ENCODE assay signal across 9 mouse cellular contexts in genomic region chr5:73642091-73642490, GRCm38 (mm10). TPM values are rescaled to one million over a fixed set of nuclear protein-coding genes. Genes with fewer than 3 reads are reported as not detected.
DNase-seq lines count a peak whose midpoint lies in the region; ATAC-seq and TF ChIP-seq lines count a peak whose summit lies in the region.
"Had no signal": no experiment of that assay in that cellular context is flagged by ENCODE, and none has a peak within 500 bp of the region (broad histone marks: within the 10 kb centered on the region; RNA-seq: fewer than 3 reads in every experiment).

No protein-coding gene starts in this region.

- no peaks in the 10 kb centered on the region for H3K9me3 ChIP-seq in liver, embryonic 11.5 days (ENCODE audit: control insufficient read depth, low read length)
- H3K9me3 ChIP-seq in neural tube, embryonic 11.5 days (ENCODE audit: control insufficient read depth, low read length), result no peaks in the 10 kb centered on the region

- no peak for TF ChIP-seq POLR2A in liver, adult 2 months (IDR thresholded peaks at IDR 0.05; ENCODE audit: extremely low read depth, insufficient read depth, low read length)
- TF ChIP-seq POLR2A in bone marrow, adult 2 months (IDR thresholded peaks at IDR 0.05; ENCODE audit: borderline replicate concordance, control insufficient read depth, low read depth, low read length), result no peak

- H3K79me2 ChIP-seq in liver, adult 2 months (ENCODE audit: control insufficient read depth, insufficient read depth, low read length), result no peaks in the 10 kb centered on the region

- peaks cover 3% of the 10 kb centered on the region; the same call in 1 of the 2 replicates for H3K27me3 ChIP-seq in liver, adult 2 months (ENCODE audit: control insufficient read depth, insufficient read depth, low read length)
- peaks cover 4% of the 10 kb centered on the region; the same call in 1 of the 2 replicates for H3K27me3 ChIP-seq in liver, embryonic 11.5 days (replicated peaks; ENCODE audit: control insufficient read depth, insufficient read depth, low read length)
- H3K27me3 ChIP-seq in neural tube, embryonic 11.5 days (ENCODE audit: control insufficient read depth, insufficient read depth, low read length), result no peaks in the 10 kb centered on the region

- peak; percentile 64 for DNase-seq in embryo, embryonic 10 days (ENCODE audit: low spot score)
- no peak for DNase-seq in embryo, embryonic 9.5 days (ENCODE audit: extremely low spot score)
- no peak for DNase-seq in liver, adult 2 months (ENCODE audit: extremely low read depth, low read depth, low spot score)
- DNase-seq in liver, embryonic 11.5 days (ENCODE audit: low spot score), result no peak
- DNase-seq in neural tube, embryonic 11.5 days (ENCODE audit: low spot score), result peak; percentile 48
- DNase-seq in ovary, adult 18-20 months (ENCODE audit: low spot score), result no peak
- no peak for DNase-seq in heart, postnatal 25 days (ENCODE audit: low spot score)

- H3K9ac ChIP-seq in liver, adult 2 months (ENCODE audit: low read depth, low read length), result no peak overlapping the region
- H3K9ac ChIP-seq in liver, embryonic 11.5 days (ENCODE audit: low read depth, low read length), result no peak overlapping the region
- H3K9ac ChIP-seq in neural tube, embryonic 11.5 days (ENCODE audit: low read length), result no peak overlapping the region

- no peaks in the 10 kb centered on the region for H3K36me3 ChIP-seq in liver, adult 2 months (ENCODE audit: control insufficient read depth, insufficient read depth, low read length)
- no peaks in the 10 kb centered on the region for H3K36me3 ChIP-seq in liver, embryonic 11.5 days (ENCODE audit: control insufficient read depth, insufficient read depth, low read length)
- H3K36me3 ChIP-seq in neural tube, embryonic 11.5 days (ENCODE audit: control insufficient read depth, insufficient read depth, low read length), result no peaks in the 10 kb centered on the region

- intact Hi-C loops in heart, postnatal 25 days (cut with DNase I), result no loop called here

- H3K4me2 ChIP-seq in liver, embryonic 11.5 days, result no peak overlapping the region
- no peak overlapping the region for H3K4me2 ChIP-seq in neural tube, embryonic 11.5 days (ENCODE audit: low read depth)

- no peak overlapping the region for H3K4me3 ChIP-seq in liver, adult 2 months (ENCODE audit: insufficient read depth, low read depth, low read length)
- H3K4me3 ChIP-seq in liver, embryonic 11.5 days (ENCODE audit: low read depth, low read length), result no peak overlapping the region
- no peak overlapping the region for H3K4me3 ChIP-seq in bone marrow, adult 2 months (replicated peaks; ENCODE audit: control insufficient read depth, low read depth, low read length)
- no peak overlapping the region for H3K4me3 ChIP-seq in neural tube, embryonic 11.5 days (ENCODE audit: low read depth, low read length)

- WGBS in liver, adult 2 months, result 92% methylated on average over 4 of the region's 4 CpGs
- WGBS in liver, embryonic 11.5 days, result 79% methylated on average over 4 of the region's 4 CpGs
- WGBS in bone marrow, adult 2 months, result 73% methylated on average over 4 of the region's 4 CpGs
- 83% methylated on average over 4 of the region's 4 CpGs for WGBS in neural tube, embryonic 11.5 days

- no peaks in the 10 kb centered on the region for H3K4me1 ChIP-seq in liver, adult 2 months (ENCODE audit: control insufficient read depth, insufficient read depth, low read length)
- H3K4me1 ChIP-seq in liver, embryonic 11.5 days (replicated peaks; ENCODE audit: control insufficient read depth, insufficient read depth, low read length), result 0 out of 2 replicates have a peak, but pooled peaks cover 2% of the 10 kb centered on the region
- no peaks in the 10 kb centered on the region; the same call in 1 of the 2 replicates for H3K4me1 ChIP-seq in bone marrow, adult 2 months (ENCODE audit: control insufficient read depth, insufficient read depth, low read length)
- no peaks in the 10 kb centered on the region; the same call in 1 of the 2 replicates for H3K4me1 ChIP-seq in neural tube, embryonic 11.5 days (ENCODE audit: control insufficient read depth, insufficient read depth, low read length)

- TF ChIP-seq CTCF in liver, adult 2 months (IDR thresholded peaks at IDR 0.05; ENCODE audit: low read depth, low read length), result peak; percentile 39; the same call in 1 of the 2 replicates
- peak; percentile 40 for TF ChIP-seq CTCF in bone marrow, adult 2 months (IDR thresholded peaks at IDR 0.05; ENCODE audit: control insufficient read depth, insufficient read depth, low read length)

- no peak for ATAC-seq in liver, embryonic 11.5 days (replicated peaks; ENCODE audit: low FRiP score)
- ATAC-seq in neural tube, embryonic 11.5 days (ENCODE audit: insufficient read depth, low FRiP score, low TSS enrichment), result no peak

- no peak overlapping the region for H3K27ac ChIP-seq in liver, adult 2 months (replicated peaks; ENCODE audit: insufficient read depth, low read depth, low read length)
- H3K27ac ChIP-seq in liver, embryonic 11.5 days (ENCODE audit: low read depth, low read length), result no peak overlapping the region
- H3K27ac ChIP-seq in bone marrow, adult 2 months (ENCODE audit: control insufficient read depth, insufficient read depth, low read depth, low read length, poor library complexity), result no peak overlapping the region
- H3K27ac ChIP-seq in neural tube, embryonic 11.5 days (ENCODE audit: low read depth, low read length), result no peak overlapping the region

RNA-seq across cellular contexts. Expression of gene Sgcb, which starts 5.5 kb away (rescaled TPM):
- 1.6 and 1.8 TPM in 2 replicates for total RNA-seq in liver, adult 2 months (2014; rRNA removed)
- polyA plus RNA-seq in liver, adult 2 months (2012; rRNA removed), result 0.62 and 0.80 TPM in 2 replicates
- polyA plus RNA-seq in liver, embryonic 11.5 days (2014; fragmentation: Nextera tagmentation; extraction: Ambion mirVana), result 8.9 and 9.3 TPM in 2 replicates
- 1.6 and 4.2 TPM in 2 replicates for polyA plus RNA-seq in bone marrow, adult 2 months (2011; ENCODE audit: insufficient read depth, insufficient read length, low replicate concordance, missing spikeins)
- 27.7 and 29.2 TPM in 2 replicates for polyA plus RNA-seq in neural tube, embryonic 11.5 days (2014; fragmentation: Nextera tagmentation; extraction: Ambion mirVana)
- 10 to 100 TPM; 88.1 to 93.4 TPM for total RNA-seq in heart, postnatal 25 days (2021)

RNA-seq across cellular contexts. Expression of gene Spata18, which starts 9.1 kb away (rescaled TPM):
- not detected in 2 replicates for total RNA-seq in liver, adult 2 months (2014; rRNA removed)
- polyA plus RNA-seq in liver, adult 2 months (2012; rRNA removed), result not detected in 2 replicates
- not detected in 2 replicates for polyA plus RNA-seq in liver, embryonic 11.5 days (2014; fragmentation: Nextera tagmentation; extraction: Ambion mirVana)
- not detected in 2 replicates for polyA plus RNA-seq in bone marrow, adult 2 months (2011; ENCODE audit: insufficient read depth, insufficient read length, low replicate concordance, missing spikeins)
- 0.19 TPM in 1 of 2 replicates, not detected in the other for polyA plus RNA-seq in neural tube, embryonic 11.5 days (2014; fragmentation: Nextera tagmentation; extraction: Ambion mirVana)
- total RNA-seq in heart, postnatal 25 days (2021), result under 1 TPM; 0.42 to 0.59 TPM

RNA-seq across cellular contexts. Expression of gene Lrrc66, which starts 9.8 kb away (rescaled TPM):
- total RNA-seq in liver, adult 2 months (2014; rRNA removed), result 0.34 TPM in 1 of 2 replicates, not detected in the other
- 0.02 TPM in 1 of 2 replicates, not detected in the other for polyA plus RNA-seq in liver, adult 2 months (2012; rRNA removed)
- 0.18 and 0.74 TPM in 2 replicates for polyA plus RNA-seq in liver, embryonic 11.5 days (2014; fragmentation: Nextera tagmentation; extraction: Ambion mirVana)
- 2.8 TPM in 1 of 2 replicates, not detected in the other for polyA plus RNA-seq in bone marrow, adult 2 months (2011; ENCODE audit: insufficient read depth, insufficient read length, low replicate concordance, missing spikeins)
- not detected in 2 replicates for polyA plus RNA-seq in neural tube, embryonic 11.5 days (2014; fragmentation: Nextera tagmentation; extraction: Ambion mirVana)
- total RNA-seq in heart, postnatal 25 days (2021), result under 1 TPM in 1 of 2 experiments, not detected in 1; 0.08 TPM
- total RNA-seq: left cerebral cortex, postnatal 25 days had no signal

Comparison
In these comparisons a context has a peak if more than half of its experiments do, and no peak if none do; other contexts are left out.
1. DNase-seq: peak in embryo, embryonic 10 days (single experiment) and neural tube, embryonic 11.5 days (single experiment); none in embryo, embryonic 9.5 days (single experiment), liver, adult 2 months (single experiment), liver, embryonic 11.5 days (single experiment), ovary, adult 18-20 months (single experiment) and heart, postnatal 25 days (single experiment).